Mouse (Mus musculus): ENCODE data around the gene Casp8ap2. TPM values are rescaled to one million over a fixed set of nuclear protein-coding genes. Genes with fewer than 3 reads are reported as not detected.

Casp8ap2 gene
- polyA plus RNA-seq, 1 experiment from 2014 or later, result 80.6 TPM

GRCm38 (mm10) chr4:32586596-32586995 is 28.7 kb upstream of the Casp8ap2 start:
- H3K4me2 ChIP-seq, result no peak overlapping the region
- WGBS, result 12% methylated on average over 9 of the region's 9 CpGs
- no peaks in the 10 kb centered on the region for H3K27me3 ChIP-seq
- H3K36me3 ChIP-seq, result peaks cover 3% of the 10 kb centered on the region; the same call in 1 of the 2 replicates
- peaks cover 1% of the 10 kb centered on the region; the same call in 1 of the 2 replicates for H3K4me1 ChIP-seq (replicated peaks)
- no peak overlapping the region for H3K4me3 ChIP-seq (replicated peaks)
- H3K27ac ChIP-seq, result no peak overlapping the region
- ATAC-seq (ENCODE audit: insufficient number of reproducible peaks, insufficient read depth, low FRiP score, low TSS enrichment, low read depth), result no peak
- H3K9ac ChIP-seq (replicated peaks), result no peak overlapping the region
- no peaks in the 10 kb centered on the region for H3K9me3 ChIP-seq

- no peaks in the 10 kb centered on the region for H3K27me3 ChIP-seq
- H3K4me2 ChIP-seq, result no peak overlapping the region
- no peak for ATAC-seq (ENCODE audit: insufficient number of reproducible peaks, insufficient read depth, low FRiP score, low TSS enrichment, low read depth)
- H3K9me3 ChIP-seq, result no peaks in the 10 kb centered on the region
- WGBS, result 87% methylated on average over 5 of the region's 5 CpGs
- H3K27ac ChIP-seq, result no peak overlapping the region
- 0 out of 2 replicates have a peak, but pooled peaks cover 2% of the 10 kb centered on the region for H3K36me3 ChIP-seq
- H3K4me1 ChIP-seq (replicated peaks), result no peaks in the 10 kb centered on the region
- H3K9ac ChIP-seq (replicated peaks), result no peak overlapping the region
- H3K4me3 ChIP-seq (replicated peaks), result no peak overlapping the region
These were observed 27.7 kb upstream of the Casp8ap2 start for GRCm38 (mm10) chr4:32587543-32587942.

DNA sequence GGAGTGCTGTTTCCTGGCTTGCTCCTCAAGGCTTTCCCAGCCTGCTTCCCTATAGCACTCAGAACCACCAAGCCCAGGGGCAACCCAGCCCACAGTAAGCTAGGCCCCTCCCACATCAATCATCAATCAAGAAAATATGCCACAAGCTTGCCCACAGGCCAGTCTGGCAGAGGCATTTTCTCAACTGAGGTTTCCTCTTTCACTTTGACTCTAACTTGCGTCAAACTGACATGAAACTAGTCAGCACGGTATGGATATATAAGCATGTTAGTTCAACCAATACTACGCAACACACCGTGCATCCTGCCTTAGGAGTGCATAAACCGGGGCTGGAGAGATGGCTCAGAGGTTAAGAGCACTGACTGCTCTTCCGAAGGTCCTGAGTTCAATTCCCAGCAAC is 27.0 kb upstream of the Casp8ap2 start:
- 89% methylated on average over 6 of the region's 6 CpGs for WGBS
- no peak overlapping the region for H3K4me2 ChIP-seq
- 0 out of 2 replicates have a peak, but pooled peaks cover 2% of the 10 kb centered on the region for H3K36me3 ChIP-seq
- H3K27ac ChIP-seq, result no peak overlapping the region
- no peaks in the 10 kb centered on the region for H3K27me3 ChIP-seq
- ATAC-seq (ENCODE audit: insufficient number of reproducible peaks, insufficient read depth, low FRiP score, low TSS enrichment, low read depth), result no peak
- H3K9ac ChIP-seq (replicated peaks), result no peak overlapping the region
- no peaks in the 10 kb centered on the region for H3K9me3 ChIP-seq
- no peak overlapping the region for H3K4me3 ChIP-seq (replicated peaks)
- H3K4me1 ChIP-seq (replicated peaks), result no peaks in the 10 kb centered on the region

DNA sequence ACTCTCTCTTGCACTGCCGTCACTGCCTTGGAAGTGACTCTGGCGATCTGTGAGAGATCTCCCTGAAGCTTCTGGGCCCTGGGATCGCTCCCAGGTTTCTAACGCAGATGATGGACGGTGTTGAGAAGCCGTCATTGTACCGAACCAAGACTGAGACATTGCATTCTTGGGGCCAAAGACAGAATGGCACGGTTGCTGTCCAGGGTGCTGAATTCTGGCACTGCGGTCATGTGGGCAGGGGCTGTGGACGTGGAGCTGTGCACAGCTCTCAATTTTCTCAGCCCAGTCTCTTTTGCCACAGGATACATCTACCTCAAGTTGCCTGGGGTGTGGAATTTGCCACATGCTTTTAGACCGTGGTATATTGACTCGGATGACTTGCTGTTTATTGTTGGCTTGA is 14.1 kb upstream of the Casp8ap2 start:
- Histone ChIP-seq H3K4me3 (replicated peaks) (no peak overlapping the region), H3K9me3 (0 out of 2 replicates have a peak, but pooled peaks cover 5% of the 10 kb centered on the region), H3K4me2 (no peak overlapping the region), H3K9ac (replicated peaks) (no peak overlapping the region), H3K27ac (no peak overlapping the region), H3K4me1 (replicated peaks) (no peaks in the 10 kb centered on the region), H3K27me3 (no peaks in the 10 kb centered on the region), H3K36me3 (no peaks in the 10 kb centered on the region)
- no peak for ATAC-seq (ENCODE audit: insufficient number of reproducible peaks, insufficient read depth, low FRiP score, low TSS enrichment, low read depth)
- 27% methylated on average over 12 of the region's 12 CpGs for WGBS

DNA sequence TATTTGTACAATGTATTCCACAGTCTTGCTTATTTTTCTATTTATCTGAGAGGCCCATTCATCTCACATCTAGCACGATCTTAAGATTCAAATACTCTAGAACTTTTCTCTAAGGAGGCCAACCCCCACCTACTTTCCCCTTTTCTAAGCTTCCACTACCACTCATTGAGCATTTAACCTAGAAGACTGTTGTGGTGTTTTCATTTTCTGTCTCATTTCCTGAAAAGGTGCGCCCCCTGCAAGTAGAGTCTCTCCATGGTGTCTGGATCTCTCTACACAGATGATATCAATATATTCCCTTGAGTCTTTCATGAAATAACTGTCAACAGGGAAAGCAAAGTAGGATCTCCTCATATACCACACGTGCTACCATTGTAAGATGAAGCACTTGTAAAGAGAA is 12.6 kb upstream of the Casp8ap2 start, which contains the start of gene Gja10:
Gja10 (minus strand) TSS at position 101 of the 400 bp plus-strand sequence.
- whole genome bisulfite sequencing, result 73% methylated on average over 3 of the region's 3 CpGs
- H3K36me3 ChIP-seq, result no peaks in the 10 kb centered on the region
- H3K4me2 ChIP-seq, result no peak within 1 kb of the TSS
- H3K27me3 ChIP-seq, result no peaks in the 10 kb centered on the region
- H3K9ac ChIP-seq (replicated peaks), result no peak within 1 kb of the TSS
- no peak within 1 kb of the TSS for H3K4me3 ChIP-seq (replicated peaks)
- no peaks in the 10 kb centered on the region for H3K4me1 ChIP-seq (replicated peaks)
- ATAC-seq (ENCODE audit: insufficient number of reproducible peaks, insufficient read depth, low FRiP score, low TSS enrichment, low read depth), result no peak
- no peaks in the 10 kb centered on the region for H3K9me3 ChIP-seq
- no peak within 1 kb of the TSS for H3K27ac ChIP-seq

GRCm38 (mm10) chr4:32621637-32622036 is 6.4 kb downstream of the Casp8ap2 start:
- Histone ChIP-seq H3K27me3 (no peaks in the 10 kb centered on the region), H3K4me2 (no peak overlapping the region), H3K27ac (no peak overlapping the region), H3K9ac (replicated peaks) (no peak overlapping the region), H3K9me3 (no peaks in the 10 kb centered on the region), H3K4me1 (replicated peaks) (peaks cover 12% of the 10 kb centered on the region), H3K36me3 (peaks cover 29% of the 10 kb centered on the region; the same call in 1 of the 2 replicates), H3K4me3 (replicated peaks) (no peak overlapping the region)
- ATAC-seq (ENCODE audit: insufficient number of reproducible peaks, insufficient read depth, low FRiP score, low TSS enrichment, low read depth), result no peak

DNA sequence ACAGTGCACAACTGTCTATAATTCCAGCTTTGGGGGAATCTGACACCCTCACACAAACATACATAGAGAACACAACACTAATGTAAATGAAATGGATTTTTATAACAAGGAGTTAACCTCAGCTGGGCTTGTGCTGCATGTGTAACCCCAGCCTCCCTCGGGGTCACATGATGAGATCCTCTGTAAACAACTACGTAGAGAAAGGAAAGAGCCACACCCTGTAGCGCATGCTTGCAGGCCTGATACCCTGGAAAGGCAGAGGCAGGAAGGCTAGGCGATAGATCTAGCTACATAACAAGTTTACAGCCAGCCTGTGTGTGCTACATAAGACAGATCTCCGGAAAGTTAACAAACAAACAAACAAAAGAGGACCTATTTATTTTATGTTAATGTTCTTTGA is 36.4 kb downstream of the Casp8ap2 start:
- Histone ChIP-seq H3K9ac (replicated peaks) (no peak overlapping the region), H3K27ac (no peak overlapping the region), H3K9me3 (no peaks in the 10 kb centered on the region), H3K4me2 (no peak overlapping the region), H3K27me3 (no peaks in the 10 kb centered on the region), H3K36me3 (peaks cover 50% of the 10 kb centered on the region), H3K4me1 (replicated peaks) (0 out of 2 replicates have a peak, but pooled peaks cover 3% of the 10 kb centered on the region), H3K4me3 (replicated peaks) (no peak overlapping the region)
- WGBS, result 81% methylated on average over 5 of the region's 5 CpGs
- no peak for ATAC-seq (ENCODE audit: insufficient number of reproducible peaks, insufficient read depth, low FRiP score, low TSS enrichment, low read depth)

DNA sequence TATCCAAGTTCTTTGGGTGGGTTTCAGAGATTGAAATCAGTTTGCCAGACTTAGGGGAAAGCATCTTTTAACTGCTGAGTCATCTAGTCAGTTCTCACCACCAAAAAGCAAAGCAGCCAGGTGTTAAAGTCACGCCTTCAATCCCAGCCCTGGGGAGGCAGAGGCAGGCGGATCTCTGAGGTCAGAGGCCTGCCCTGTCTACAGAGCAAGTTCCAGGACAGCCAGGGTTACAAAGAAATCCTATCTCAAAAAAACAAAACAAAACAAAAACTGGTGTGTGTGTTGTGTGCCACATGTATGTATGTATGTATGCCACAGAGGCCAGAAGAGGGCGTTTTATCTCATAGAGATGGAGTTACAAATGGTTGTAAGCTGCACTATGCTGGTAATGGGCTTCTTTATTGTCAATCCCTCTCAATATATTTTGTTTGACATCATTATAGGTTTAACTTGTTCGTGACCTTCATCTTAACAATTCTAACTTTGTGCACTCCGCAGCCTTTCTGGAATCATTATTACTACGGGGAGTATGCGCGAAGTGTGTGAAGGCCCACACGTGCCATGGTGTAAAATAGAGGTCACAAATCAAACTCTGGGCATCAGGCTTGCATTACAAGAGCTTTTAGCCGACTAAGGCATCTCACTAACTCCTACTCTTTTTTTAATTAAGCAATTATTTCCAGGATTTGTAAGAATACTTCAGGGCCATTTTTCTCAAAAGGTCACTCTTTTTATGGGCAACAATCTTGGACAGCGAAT is 41.1 kb downstream of the Casp8ap2 start:
- WGBS, result 54% methylated on average over 11 of the region's 11 CpGs
- peak overlapping the region; percentile 31; the same call in 1 of the 2 replicates for H3K9ac ChIP-seq (replicated peaks)
- ATAC-seq (ENCODE audit: insufficient number of reproducible peaks, insufficient read depth, low FRiP score, low TSS enrichment, low read depth), result no peak

DNA sequence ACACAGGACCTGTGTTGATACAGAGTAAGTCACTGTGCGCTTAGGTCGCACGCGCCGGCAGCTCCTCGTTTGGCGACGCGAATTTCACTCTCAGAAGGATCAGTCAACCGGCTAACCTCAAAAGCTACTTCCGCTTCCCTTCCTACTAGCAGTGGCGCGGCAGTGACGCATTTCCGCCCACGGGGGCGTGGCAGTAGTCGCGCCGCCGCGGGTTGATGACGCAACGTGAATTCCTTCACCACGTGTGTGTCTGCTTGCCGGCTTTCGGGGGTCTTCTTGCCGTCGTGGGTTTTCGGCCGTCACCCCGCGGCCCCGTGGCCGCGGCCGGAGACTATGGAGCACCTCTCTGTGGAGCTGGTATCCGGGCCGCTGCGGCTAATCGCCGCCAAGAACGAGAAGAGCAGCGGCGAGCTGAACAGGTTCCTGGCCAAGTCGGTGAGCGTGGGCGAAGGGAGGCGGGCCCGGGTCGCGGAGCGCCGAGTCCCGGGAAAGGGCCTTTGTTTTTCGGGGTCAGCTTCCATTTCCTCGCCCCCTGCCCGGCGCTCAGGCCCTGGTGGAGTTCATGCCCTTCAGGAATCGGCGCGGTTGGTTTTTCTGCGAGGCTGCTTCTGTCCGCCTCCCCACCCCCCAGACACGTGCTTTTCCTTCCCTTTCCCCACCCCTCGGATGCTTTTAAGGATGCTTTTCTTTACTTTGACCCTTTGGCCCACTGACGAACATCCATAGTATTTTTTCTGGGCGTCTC is 41.8 kb downstream of the Casp8ap2 start, which contains the start of gene Mdn1:
Mdn1 (plus strand) TSS at position 202 of the 745 bp plus-strand sequence.
- Histone ChIP-seq H3K9ac (replicated peaks) (peak within 1 kb of the TSS; percentile 67), H3K4me1 (replicated peaks) (peaks cover 11% of the 10 kb centered on the region), H3K36me3 (peaks cover 19% of the 10 kb centered on the region), H3K27ac (peak within 1 kb of the TSS; percentile 50; the same call in 1 of the 2 replicates), H3K27me3 (no peaks in the 10 kb centered on the region), H3K4me3 (replicated peaks) (peak within 1 kb of the TSS; percentile 96), H3K4me2 (peak within 1 kb of the TSS; percentile 67), H3K9me3 (no peaks in the 10 kb centered on the region)
- whole genome bisulfite sequencing, result under 1% methylated on average over 68 of the region's 68 CpGs
- ATAC-seq (ENCODE audit: insufficient number of reproducible peaks, insufficient read depth, low FRiP score, low TSS enrichment, low read depth), result peak; percentile 69

More for the DNA sequence above, 41.1 kb downstream of the Casp8ap2 start:
- peak overlapping the region; percentile 67 for H3K4me2 ChIP-seq
- H3K27me3 ChIP-seq, result no peaks in the 10 kb centered on the region
- peaks cover 11% of the 10 kb centered on the region for H3K4me1 ChIP-seq (replicated peaks)
- H3K9me3 ChIP-seq, result no peaks in the 10 kb centered on the region
- H3K4me3 ChIP-seq (replicated peaks), result peak overlapping the region; percentile 96
- peaks cover 27% of the 10 kb centered on the region for H3K36me3 ChIP-seq
- peak overlapping the region; percentile 50; the same call in 1 of the 2 replicates for H3K27ac ChIP-seq

- Histone ChIP-seq H3K27me3 (no peaks in the 10 kb centered on the region), H3K4me1 (replicated peaks) (no peaks in the 10 kb centered on the region), H3K36me3 (peaks cover 69% of the 10 kb centered on the region), H3K9ac (replicated peaks) (no peak overlapping the region), H3K4me3 (replicated peaks) (no peak overlapping the region), H3K27ac (no peak overlapping the region), H3K9me3 (no peaks in the 10 kb centered on the region), H3K4me2 (no peak overlapping the region)
- ATAC-seq (ENCODE audit: insufficient number of reproducible peaks, insufficient read depth, low FRiP score, low TSS enrichment, low read depth), result no peak
- 92% methylated on average over 4 of the region's 4 CpGs for WGBS
These were observed 50.6 kb downstream of the Casp8ap2 start for GRCm38 (mm10) chr4:32665843-32666242.

DNA sequence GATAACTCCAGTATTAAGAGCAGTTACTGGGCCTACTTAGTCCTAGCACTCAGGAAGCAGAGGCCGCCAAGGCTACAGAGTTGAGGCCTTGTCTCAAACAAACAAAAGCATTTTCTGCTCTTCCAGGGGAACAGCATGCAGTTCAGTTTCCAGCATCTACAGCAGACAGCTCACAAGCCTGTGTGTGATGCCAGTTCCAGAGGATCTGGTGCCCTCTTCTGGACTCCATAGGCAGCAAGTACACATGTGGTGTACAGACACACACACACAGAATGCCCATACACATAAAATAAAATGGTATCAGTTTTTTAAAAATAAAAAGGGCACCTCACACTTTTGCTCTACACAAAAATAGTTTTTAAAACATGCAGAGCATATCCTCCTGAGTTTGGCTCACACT is 53.0 kb downstream of the Casp8ap2 start:
- 100% methylated on average over 1 of the region's 1 CpGs for WGBS
- no peaks in the 10 kb centered on the region for H3K4me1 ChIP-seq (replicated peaks)
- no peak for ATAC-seq (ENCODE audit: insufficient number of reproducible peaks, insufficient read depth, low FRiP score, low TSS enrichment, low read depth)
- no peak overlapping the region for H3K4me3 ChIP-seq (replicated peaks)
- no peaks in the 10 kb centered on the region for H3K9me3 ChIP-seq
- H3K9ac ChIP-seq (replicated peaks), result no peak overlapping the region
- H3K4me2 ChIP-seq, result no peak overlapping the region
- H3K27ac ChIP-seq, result no peak overlapping the region
- no peaks in the 10 kb centered on the region for H3K27me3 ChIP-seq
- H3K36me3 ChIP-seq, result peaks cover 83% of the 10 kb centered on the region

Data from limb, embryonic 12.5 days (tissue).